Mouse (Mus musculus) embryonic facial prominence, embryonic 12.5 days (tissue): ENCODE data around the gene Rtn4r. TPM values are rescaled to one million over a fixed set of nuclear protein-coding genes. Genes with fewer than 3 reads are reported as not detected.
"Not testable (repeated sequence)": the region's sequence is repeated elsewhere in the genome, so short reads cannot be mapped to it uniquely, and the experiment has no call there.

ENCODE experiments used
- ATAC-seq: fragments of 200-750 bp; cut with Nextera tagmentation; 2 replicates; pipeline ENCODE4 v1.8.0; 2017; ENCODE audit not compliant: insufficient number of reproducible peaks, insufficient read depth, low FRiP score, low TSS enrichment
- H3K27ac ChIP-seq: fragments of 300-500 bp; sonication (generic); 2 replicates; pipeline ENCODE4 v1.5.1; 2016; ENCODE audit warnings: mild to moderate bottlenecking
- H3K27me3 ChIP-seq: fragments of 300-500 bp; sonication (generic); 2 replicates; pipeline ENCODE4 v1.6.1; 2016; ENCODE audit warnings: mild to moderate bottlenecking, moderate library complexity
- H3K36me3 ChIP-seq: fragments of 300-500 bp; sonication (generic); 2 replicates; pipeline ENCODE4 v1.6.1; 2016; ENCODE audit warnings: mild to moderate bottlenecking
- H3K4me1 ChIP-seq: fragments of 300-500 bp; sonication (generic); 2 replicates; pipeline ENCODE4 v1.6.1; 2016
- H3K4me2 ChIP-seq: fragments of 300-500 bp; sonication (generic); replicated peaks from 2 replicates; pipeline ENCODE4 v1.6.1; 2016; ENCODE audit warnings: mild to moderate bottlenecking, moderate library complexity
- H3K4me3 ChIP-seq: fragments of 300-500 bp; sonication (generic); 2 replicates; pipeline ENCODE4 v1.5.1; 2016; ENCODE audit warnings: mild to moderate bottlenecking
- H3K9ac ChIP-seq: fragments of 300-500 bp; sonication (generic); 2 replicates; pipeline ENCODE4 v1.6.1; 2016; ENCODE audit warnings: mild to moderate bottlenecking, moderate library complexity
- H3K9me3 ChIP-seq: fragments of 300-500 bp; sonication (generic); 2 replicates; pipeline ENCODE4 v1.6.1; 2016; ENCODE audit warnings: mild to moderate bottlenecking, moderate library complexity
- WGBS: fragments of 180-500 bp; shearing (Covaris S2); methylation state at CpG from one replicate; pipeline ENCODE4 v1.1.7; 2016; 5-methylcytosine and 5-hydroxymethylcytosine counted together
- polyA plus RNA-seq: library from polyadenylated mRNA; unstranded; fragments of >200 nt; fragmentation: Nextera tagmentation; extraction: Ambion mirVana; gene quantifications from 2 replicates; pipeline ENCODE4 v1.2.1, GENCODE M21; 2016

Rtn4r gene
- polyA plus RNA-seq, 1 experiment from 2014 or later, result 3.4 TPM

DNA sequence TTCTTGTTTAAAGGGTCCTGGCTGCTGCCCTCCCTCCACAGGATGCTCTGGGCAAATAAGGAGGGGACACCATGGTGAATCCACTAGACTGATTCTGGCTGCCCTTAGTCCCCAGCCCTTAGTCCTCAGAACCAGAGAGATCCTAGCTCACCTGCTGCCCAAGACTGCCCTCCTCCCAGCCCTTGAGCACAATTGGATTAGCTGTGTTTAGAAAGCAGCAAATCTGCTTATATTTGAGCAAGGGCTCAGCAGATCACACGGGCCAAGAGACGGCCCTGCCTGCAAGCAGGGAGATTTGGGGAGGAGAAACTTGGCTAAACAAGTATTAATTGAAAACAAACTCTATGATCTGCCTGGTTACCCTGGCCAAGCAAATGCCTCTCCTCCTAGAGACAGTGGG, 52.1 kb downstream of the Rtn4r start:
- ATAC-seq, result no peak
- H3K4me1 ChIP-seq, result peaks cover 10% of the 10 kb centered on the region; the same call in 1 of the 2 replicates
- H3K4me3 ChIP-seq, result no peak overlapping the region
- H3K36me3 ChIP-seq, result no peaks in the 10 kb centered on the region
- H3K9me3 ChIP-seq, result no peaks in the 10 kb centered on the region
- WGBS, result 9% methylated on average over 2 of the region's 2 CpGs
- H3K27ac ChIP-seq, result no peak overlapping the region
- H3K9ac ChIP-seq, result no peak overlapping the region
- no peak overlapping the region for H3K4me2 ChIP-seq
- H3K27me3 ChIP-seq, result 0 out of 2 replicates have a peak, but pooled peaks cover 3% of the 10 kb centered on the region

DNA sequence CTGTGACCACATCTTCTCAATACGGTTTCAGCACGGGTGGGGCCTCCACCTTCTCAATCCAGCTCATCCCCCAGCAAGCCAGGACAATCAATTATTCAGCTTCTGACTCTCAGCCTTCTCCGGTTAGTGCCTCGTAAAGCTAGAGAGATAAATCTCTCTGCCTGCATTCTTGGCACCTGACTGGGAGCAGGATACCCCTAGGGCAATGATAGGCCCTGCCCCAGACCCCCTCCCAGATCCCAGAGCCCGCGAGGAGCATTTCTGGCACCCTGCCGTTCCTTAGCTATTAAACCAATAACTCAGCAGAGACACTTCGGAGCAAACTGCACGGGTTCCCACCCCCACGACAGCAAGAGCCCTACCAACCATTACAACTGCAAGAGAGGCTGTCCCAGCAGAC, 54.0 kb downstream of the Rtn4r start:
- Histone ChIP-seq H3K4me2 (no peak overlapping the region), H3K9ac (no peak overlapping the region), H3K36me3 (no peaks in the 10 kb centered on the region), H3K4me3 (no peak overlapping the region), H3K4me1 (peaks cover 7% of the 10 kb centered on the region; the same call in 1 of the 2 replicates), H3K27me3 (0 out of 2 replicates have a peak, but pooled peaks cover 3% of the 10 kb centered on the region), H3K9me3 (no peaks in the 10 kb centered on the region), H3K27ac (no peak overlapping the region)
- no peak for ATAC-seq
- WGBS, result 56% methylated on average over 10 of the region's 10 CpGs

DNA sequence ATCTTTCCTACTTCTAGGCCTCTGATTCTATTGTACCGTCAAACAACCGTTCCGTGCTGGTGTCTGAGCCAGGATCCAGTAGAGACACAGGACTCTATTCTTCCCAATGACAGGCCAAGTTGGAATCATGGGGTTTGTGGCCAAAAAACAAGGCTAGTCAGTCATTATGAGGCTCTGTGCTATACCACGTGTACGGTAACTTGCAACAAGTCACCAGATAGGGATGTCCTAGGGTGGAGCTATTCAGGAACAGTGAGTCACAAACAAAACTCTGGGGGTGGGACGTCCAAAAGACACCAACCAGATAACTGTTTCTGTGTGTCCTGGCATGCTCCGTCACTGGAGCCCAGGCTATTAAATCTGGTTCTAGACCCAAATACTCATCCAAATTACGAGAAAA, 55.3 kb downstream of the Rtn4r start:
- 77% methylated on average over 8 of the region's 8 CpGs for WGBS
- no peak overlapping the region for H3K27ac ChIP-seq
- H3K4me2 ChIP-seq, result no peak overlapping the region
- 0 out of 2 replicates have a peak, but pooled peaks cover 3% of the 10 kb centered on the region for H3K27me3 ChIP-seq
- H3K4me3 ChIP-seq, result no peak overlapping the region
- H3K9me3 ChIP-seq, result no peaks in the 10 kb centered on the region
- H3K9ac ChIP-seq, result no peak overlapping the region
- no peak for ATAC-seq
- no peaks in the 10 kb centered on the region for H3K36me3 ChIP-seq
- H3K4me1 ChIP-seq, result peaks cover 7% of the 10 kb centered on the region; the same call in 1 of the 2 replicates

DNA sequence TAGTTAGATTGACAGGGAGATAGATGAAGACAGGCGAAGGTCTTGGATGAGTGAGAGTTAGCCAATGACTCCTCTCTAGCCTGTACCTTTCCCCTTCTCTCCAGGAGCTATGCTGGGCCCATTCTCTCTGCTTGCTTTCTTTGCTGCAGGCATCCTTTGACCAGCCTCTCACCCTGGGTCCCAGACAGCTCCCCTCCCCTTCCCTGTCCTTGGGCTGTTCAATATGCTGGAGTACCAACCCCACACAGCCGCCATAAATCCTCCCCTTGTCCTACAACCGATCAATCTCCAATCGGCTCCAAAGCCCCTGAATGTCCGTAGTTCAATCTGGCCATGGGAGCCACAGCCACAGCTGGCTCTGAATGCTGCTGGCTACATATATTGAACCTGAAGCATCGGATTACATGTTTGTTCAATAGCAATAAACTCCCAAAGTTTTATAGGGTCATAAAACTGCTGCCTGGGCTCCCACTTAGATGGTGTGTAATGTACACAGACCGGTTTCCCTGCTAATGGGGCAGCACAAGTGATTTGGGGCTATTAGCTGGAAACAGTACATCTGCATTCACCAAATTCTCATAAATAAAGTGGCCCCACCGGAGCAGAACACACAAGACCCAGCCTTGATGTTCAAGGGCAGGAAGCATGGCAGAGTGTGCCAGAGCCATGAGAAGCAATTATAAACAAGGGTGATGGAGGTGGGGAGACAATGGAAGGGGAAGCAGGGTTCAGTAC, 58.4 kb downstream of the Rtn4r start:
- no peak overlapping the region for H3K4me3 ChIP-seq
- no peak for ATAC-seq
- no peaks in the 10 kb centered on the region for H3K9me3 ChIP-seq
- H3K4me2 ChIP-seq, result no peak overlapping the region
- 83% methylated on average over 8 of the region's 8 CpGs for WGBS
- H3K27ac ChIP-seq, result no peak overlapping the region
- H3K4me1 ChIP-seq, result no peaks in the 10 kb centered on the region
- no peaks in the 10 kb centered on the region for H3K36me3 ChIP-seq
- H3K9ac ChIP-seq, result no peak overlapping the region
- H3K27me3 ChIP-seq, result no peaks in the 10 kb centered on the region

DNA sequence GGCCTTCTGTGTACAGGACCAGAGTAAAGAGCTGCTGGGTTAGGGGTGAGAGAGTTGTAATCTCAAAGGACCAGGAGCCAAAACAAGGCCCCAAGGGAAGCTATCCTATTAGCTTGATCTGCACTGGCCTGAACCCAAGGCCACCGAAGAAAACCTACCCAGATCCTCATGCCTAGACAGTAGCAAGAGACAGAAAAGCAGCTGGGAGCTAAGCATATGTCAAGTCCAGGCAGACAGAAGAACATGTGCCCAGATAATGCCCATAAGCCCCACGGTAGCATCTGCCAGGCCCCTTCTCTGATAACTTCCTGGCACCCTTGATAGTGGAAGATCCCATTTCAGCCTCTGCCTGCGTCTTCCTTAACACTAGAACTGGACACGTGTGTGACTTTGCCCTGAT, 59.4 kb downstream of the Rtn4r start:
- Histone ChIP-seq H3K27ac (no peak overlapping the region), H3K9me3 (no peaks in the 10 kb centered on the region), H3K4me2 (no peak overlapping the region), H3K36me3 (no peaks in the 10 kb centered on the region), H3K27me3 (no peaks in the 10 kb centered on the region), H3K4me1 (no peaks in the 10 kb centered on the region), H3K4me3 (no peak overlapping the region), H3K9ac (no peak overlapping the region)
- ATAC-seq, result no peak
- WGBS, result 81% methylated on average over 4 of the region's 4 CpGs

DNA sequence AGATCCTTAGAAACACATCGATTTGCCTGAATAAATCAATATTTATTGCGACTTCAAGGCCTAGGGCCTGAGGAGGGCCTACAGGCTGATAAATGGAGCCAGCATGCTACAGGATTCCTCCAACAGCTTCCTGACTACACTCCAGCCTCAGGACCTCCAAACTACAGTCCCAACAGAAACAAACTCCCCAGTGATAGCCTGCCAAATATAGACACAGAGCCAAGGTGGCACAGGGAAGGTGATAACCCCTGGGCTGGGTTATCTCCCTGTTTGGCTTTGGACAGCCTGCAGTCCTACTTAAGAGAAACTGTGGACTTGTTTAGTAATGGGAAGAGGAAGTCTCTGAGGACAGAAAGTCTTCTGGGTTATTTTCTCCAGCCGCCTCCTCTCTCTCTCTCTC, 59.8 kb downstream of the Rtn4r start:
- Histone ChIP-seq H3K36me3 (no peaks in the 10 kb centered on the region), H3K4me1 (no peaks in the 10 kb centered on the region), H3K9me3 (no peaks in the 10 kb centered on the region), H3K9ac (no peak overlapping the region), H3K4me2 (no peak overlapping the region), H3K4me3 (no peak overlapping the region), H3K27ac (no peak overlapping the region), H3K27me3 (no peaks in the 10 kb centered on the region)
- WGBS, result 80% methylated on average over 3 of the region's 3 CpGs
- no peak for ATAC-seq

DNA sequence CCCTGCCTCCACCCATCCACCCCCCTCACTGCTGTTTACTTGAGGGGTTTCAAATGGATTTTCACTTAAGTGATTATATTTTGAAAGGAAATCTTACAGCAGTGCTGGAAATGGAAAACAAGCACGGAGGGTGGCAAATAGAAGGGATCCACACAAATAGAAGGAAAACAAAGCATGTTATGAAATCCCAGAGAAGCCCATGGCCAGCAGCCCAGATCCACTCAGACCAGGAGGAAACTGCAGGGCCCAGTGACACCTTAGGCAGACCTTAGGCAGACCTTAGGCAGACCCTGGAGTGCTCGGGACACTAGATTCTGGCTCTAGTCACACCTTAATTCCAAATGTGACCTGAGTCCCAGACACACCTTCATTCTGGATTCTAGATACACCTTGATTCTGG, 63.6 kb downstream of the Rtn4r start:
- H3K36me3 ChIP-seq, result no peaks in the 10 kb centered on the region
- H3K4me1 ChIP-seq, result no peaks in the 10 kb centered on the region
- WGBS, result 79% methylated on average over 2 of the region's 2 CpGs
- no peak overlapping the region for H3K4me3 ChIP-seq
- H3K9ac ChIP-seq, result no peak overlapping the region
- ATAC-seq, result no peak
- no peaks in the 10 kb centered on the region for H3K27me3 ChIP-seq
- no peak overlapping the region for H3K4me2 ChIP-seq
- no peak overlapping the region for H3K27ac ChIP-seq
- no peaks in the 10 kb centered on the region for H3K9me3 ChIP-seq

DNA sequence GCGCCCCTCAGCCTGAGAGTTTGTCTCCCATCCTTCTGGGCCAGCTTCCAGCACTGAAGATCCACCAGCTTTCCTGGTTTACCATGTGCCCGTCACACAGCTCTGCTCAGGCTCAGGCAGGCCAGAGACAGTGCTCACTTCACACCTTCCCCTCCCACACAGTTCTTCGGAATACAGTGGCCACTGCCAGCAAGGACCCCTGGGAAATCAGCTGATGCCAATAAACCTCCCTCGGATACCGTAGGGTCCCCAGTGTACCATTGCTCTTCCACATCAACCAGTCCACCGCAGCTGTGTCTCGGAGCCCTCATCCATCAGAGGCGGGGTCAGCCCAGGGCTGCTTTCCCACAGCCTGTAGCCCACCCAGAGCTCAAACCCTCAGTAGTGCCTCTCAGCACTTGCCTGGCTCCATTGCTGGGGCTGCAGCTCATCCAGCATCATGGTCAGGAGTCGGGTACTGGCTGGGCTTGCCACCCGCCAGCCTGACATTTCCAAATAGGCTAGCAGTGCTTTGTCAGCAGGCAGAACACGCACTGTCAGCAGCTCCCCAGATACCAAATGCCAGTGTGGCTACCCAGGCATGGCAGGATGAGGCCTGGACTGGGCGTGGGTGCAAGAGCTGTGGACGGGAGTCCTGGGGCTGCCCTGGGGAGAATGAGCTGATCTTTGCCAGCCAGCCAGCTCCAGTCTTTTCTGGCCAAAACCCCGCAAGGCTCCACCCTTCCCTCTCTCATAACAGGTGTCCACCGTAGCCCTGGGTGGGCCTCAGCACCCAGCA, 67.0 kb downstream of the Rtn4r start:
- 76% methylated on average over 15 of the region's 15 CpGs for WGBS
- Histone ChIP-seq H3K27me3 (no peaks in the 10 kb centered on the region), H3K36me3 (no peaks in the 10 kb centered on the region), H3K4me2 (no peak overlapping the region), H3K4me3 (no peak overlapping the region), H3K27ac (no peak overlapping the region), H3K9ac (no peak overlapping the region), H3K9me3 (no peaks in the 10 kb centered on the region), H3K4me1 (no peaks in the 10 kb centered on the region)
- no peak for ATAC-seq

DNA sequence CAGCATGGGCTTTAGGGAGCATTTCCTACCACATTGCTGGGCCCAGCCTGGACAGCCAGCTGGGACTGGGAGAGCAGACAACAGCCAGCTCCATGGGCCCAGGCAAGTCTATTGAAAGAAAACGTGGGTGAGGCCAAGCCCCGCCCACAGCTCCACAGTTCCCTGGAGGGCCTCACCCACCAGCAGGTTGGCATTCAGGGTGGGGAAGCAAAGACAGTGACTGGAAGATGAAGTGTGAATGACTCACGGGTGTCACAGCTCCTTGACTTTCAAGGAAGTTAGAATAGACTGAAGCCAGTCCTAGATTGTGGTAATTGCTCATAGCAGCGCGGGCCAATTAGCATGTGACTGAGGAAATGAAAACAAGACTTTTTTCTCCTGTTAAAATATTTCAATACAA, 67.6 kb downstream of the Rtn4r start:
- Histone ChIP-seq H3K4me1 (no peaks in the 10 kb centered on the region), H3K9me3 (no peaks in the 10 kb centered on the region), H3K27me3 (no peaks in the 10 kb centered on the region), H3K27ac (no peak overlapping the region), H3K36me3 (no peaks in the 10 kb centered on the region), H3K4me2 (no peak overlapping the region), H3K9ac (no peak overlapping the region), H3K4me3 (no peak overlapping the region)
- WGBS, result 54% methylated on average over 5 of the region's 5 CpGs
- ATAC-seq, result no peak

DNA sequence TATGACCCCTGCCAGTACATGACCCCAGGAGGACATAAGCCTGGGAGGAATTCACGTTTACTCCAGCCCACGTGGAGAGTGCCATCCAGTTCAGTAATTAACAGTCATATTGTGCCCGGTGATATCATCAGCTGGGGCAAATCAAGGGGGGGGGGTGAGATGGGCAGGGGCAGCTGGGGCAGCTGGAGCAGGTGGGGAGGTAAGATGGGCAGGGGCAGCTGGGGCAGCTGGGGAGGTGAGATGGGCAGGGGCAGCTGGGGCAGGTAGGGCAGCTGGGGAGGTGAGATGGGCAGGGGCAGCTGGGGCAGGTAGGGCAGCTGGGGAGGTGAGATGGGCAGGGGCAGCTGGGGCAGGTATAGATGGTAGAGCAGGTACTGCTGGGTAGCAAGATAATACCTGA, 68.1 kb downstream of the Rtn4r start:
- not testable (repeated sequence) for H3K4me3 ChIP-seq, H3K27ac ChIP-seq, ATAC-seq, H3K4me1 ChIP-seq, H3K27me3 ChIP-seq, H3K4me2 ChIP-seq, H3K9ac ChIP-seq, H3K36me3 ChIP-seq, H3K9me3 ChIP-seq
- 39% methylated on average over 3 of the region's 3 CpGs for WGBS

DNA sequence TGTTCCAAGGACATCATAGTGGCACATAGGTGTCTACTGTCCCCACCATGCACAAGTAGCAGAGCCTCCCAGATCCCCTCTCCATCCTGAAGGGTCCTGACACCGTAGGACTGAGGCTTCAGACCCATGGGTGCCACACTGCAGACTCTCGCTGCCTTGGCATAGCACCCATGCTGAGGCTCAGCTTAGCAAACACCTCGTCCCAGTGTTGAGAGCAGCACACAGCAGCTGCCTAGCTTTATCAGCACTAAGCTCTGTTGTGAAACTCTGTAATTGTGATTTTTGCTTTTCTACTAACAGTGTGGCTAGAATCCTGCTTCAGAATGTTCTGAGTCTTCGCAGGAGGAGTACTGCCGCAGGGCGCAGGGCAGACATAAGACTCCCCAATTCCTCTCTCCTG, 70.4 kb downstream of the Rtn4r start:
- Histone ChIP-seq H3K36me3 (no peaks in the 10 kb centered on the region), H3K27me3 (0 out of 2 replicates have a peak, but pooled peaks cover 2% of the 10 kb centered on the region), H3K27ac (no peak overlapping the region), H3K4me3 (no peak overlapping the region), H3K4me2 (no peak overlapping the region), H3K4me1 (peaks cover 7% of the 10 kb centered on the region), H3K9me3 (no peaks in the 10 kb centered on the region), H3K9ac (no peak overlapping the region)
- ATAC-seq, result no peak
- WGBS, result 85% methylated on average over 6 of the region's 6 CpGs
